Mouse (Mus musculus) hindbrain, embryonic 14.5 days (tissue): ENCODE data around the gene Fut7. TPM values are rescaled to one million over a fixed set of nuclear protein-coding genes. Genes with fewer than 3 reads are reported as not detected.

ENCODE experiments used
- ATAC-seq: fragments of 200-750 bp; cut with Nextera tagmentation; 2 replicates; pipeline ENCODE4 v1.8.0; 2017; ENCODE audit warnings: moderate number of reproducible peaks, mild to moderate bottlenecking, moderate TSS enrichment, moderate library complexity; ENCODE audit not compliant: low FRiP score
- DNase-seq: peaks from one replicate; pipeline ENCODE4 v3.0.0-alpha.2; 2015; ENCODE audit warnings: low spot score
- H3K27ac ChIP-seq: fragments of 300-500 bp; sonication (generic); 2 replicates; pipeline ENCODE4 v1.5.1; 2014; ENCODE audit warnings: mild to moderate bottlenecking, moderate library complexity
- H3K27me3 ChIP-seq: fragments of 300-500 bp; sonication (generic); 2 replicates; pipeline ENCODE4 v1.6.1; 2014; ENCODE audit warnings: mild to moderate bottlenecking, low read length, mixed read lengths; ENCODE audit not compliant: control insufficient read depth, insufficient read depth
- H3K36me3 ChIP-seq: fragments of 300-500 bp; sonication (generic); replicated peaks from 2 replicates; pipeline ENCODE4 v1.6.1; 2014; ENCODE audit not compliant: control insufficient read depth, insufficient read depth
- H3K4me1 ChIP-seq: fragments of 300-500 bp; sonication (generic); replicated peaks from 2 replicates; pipeline ENCODE4 v1.6.1; 2014; ENCODE audit warnings: antibody characterized with exemption, low read length, mixed read lengths; ENCODE audit not compliant: control insufficient read depth, insufficient read depth
- H3K4me2 ChIP-seq: fragments of 300-500 bp; sonication (generic); replicated peaks from 2 replicates; pipeline ENCODE4 v1.6.1; 2014; ENCODE audit warnings: mild to moderate bottlenecking, moderate library complexity
- H3K4me3 ChIP-seq: fragments of 300-500 bp; sonication (generic); replicated peaks from 2 replicates; pipeline ENCODE4 v1.5.1; 2014; ENCODE audit warnings: mild to moderate bottlenecking, low read length
- H3K9ac ChIP-seq: fragments of 300-500 bp; sonication (generic); 2 replicates; pipeline ENCODE4 v1.6.1; 2014
- H3K9me3 ChIP-seq: fragments of 300-500 bp; sonication (generic); 2 replicates; pipeline ENCODE4 v1.6.1; 2016; ENCODE audit warnings: low read length; ENCODE audit not compliant: control insufficient read depth
- WGBS: fragments of 180-500 bp; shearing (Covaris S2); extraction: QIAGEN DNeasy Blood & Tissue Kit; methylation state at CpG from one replicate; pipeline ENCODE4 v1.1.7; 2014; 5-methylcytosine and 5-hydroxymethylcytosine counted together
- polyA plus RNA-seq: library from polyadenylated mRNA; unstranded; fragments of >200 nt; fragmentation: Nextera tagmentation; extraction: Ambion mirVana; gene quantifications from 2 replicates; pipeline ENCODE4 v1.2.1, GENCODE M21; 2014

The Fut7 gene
- polyA plus RNA-seq, 1 experiment from 2014 or later: 0.37 TPM

DNA sequence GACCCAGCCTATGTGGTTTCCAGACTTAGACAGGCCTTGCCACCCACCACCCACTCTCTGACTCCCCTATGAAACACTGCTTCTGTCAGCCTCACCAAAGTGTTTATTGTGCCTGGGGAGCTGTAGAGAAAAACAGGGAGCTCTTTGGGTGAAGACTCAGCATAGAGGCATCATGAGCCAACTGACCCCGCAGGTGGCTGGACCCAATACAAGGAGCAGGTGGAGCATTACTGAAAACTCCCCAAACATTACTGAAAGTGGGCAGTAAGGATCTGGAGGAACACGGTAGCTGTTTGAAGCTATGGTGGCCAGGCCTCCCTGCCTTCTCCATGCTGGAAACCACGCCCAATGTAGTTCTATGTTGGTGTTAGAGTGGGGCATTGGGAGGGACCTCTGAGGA lies 40.6 kb downstream of the Fut7 start:
- Histone ChIP-seq H3K27ac (no peak overlapping the region), H3K36me3 (peaks cover 7% of the 10 kb centered on the region; the same call in 1 of the 2 replicates), H3K9me3 (no peaks in the 10 kb centered on the region), H3K4me3 (no peak overlapping the region), H3K9ac (no peak overlapping the region), H3K4me2 (no peak overlapping the region), H3K4me1 (peaks cover 20% of the 10 kb centered on the region), H3K27me3 (no peaks in the 10 kb centered on the region)
- WGBS: 85% methylated on average over 3 of the region's 3 CpGs
- DNase-seq: no peak
- ATAC-seq: no peak

DNA sequence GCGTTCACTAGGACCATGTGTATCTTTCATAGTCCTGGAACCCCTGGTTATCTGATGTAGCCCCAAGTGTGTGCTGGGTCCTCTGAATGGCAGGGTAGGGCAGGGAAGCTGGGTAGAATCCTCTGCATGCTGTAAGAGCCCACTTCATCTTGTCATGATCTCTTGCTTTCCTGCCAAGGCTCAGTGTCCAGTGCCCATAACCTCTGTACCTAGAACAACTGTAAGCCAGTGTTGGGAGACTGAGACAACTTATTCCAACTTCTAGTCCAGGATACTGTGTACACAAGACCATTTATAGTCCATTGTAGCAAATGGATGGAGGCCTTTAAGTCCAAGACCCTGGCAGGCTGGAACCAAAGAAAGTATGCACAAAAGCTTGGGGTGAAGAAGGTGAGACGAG lies 42.2 kb downstream of the Fut7 start:
- H3K36me3 ChIP-seq: no peaks in the 10 kb centered on the region
- WGBS: 92% methylated on average over 2 of the region's 2 CpGs
- no peak overlapping the region for H3K4me2 ChIP-seq
- no peaks in the 10 kb centered on the region for H3K27me3 ChIP-seq
- peaks cover 9% of the 10 kb centered on the region for H3K4me1 ChIP-seq
- H3K9me3 ChIP-seq: no peaks in the 10 kb centered on the region
- no peak for DNase-seq
- ATAC-seq: no peak
- H3K9ac ChIP-seq: no peak overlapping the region
- H3K4me3 ChIP-seq: no peak overlapping the region
- H3K27ac ChIP-seq: no peak overlapping the region

GRCm38 (mm10) chr2:25465816-25466635 lies 43.0 kb downstream of the Fut7 start:
- H3K4me2 ChIP-seq: no peak overlapping the region
- DNase-seq (no peak), ATAC-seq (no peak)
- no peaks in the 10 kb centered on the region for H3K9me3 ChIP-seq
- WGBS: 54% methylated on average over 10 of the region's 10 CpGs
- H3K27ac ChIP-seq: no peak overlapping the region
- no peaks in the 10 kb centered on the region for H3K27me3 ChIP-seq
- H3K4me3 ChIP-seq: no peak overlapping the region
- H3K36me3 ChIP-seq: no peaks in the 10 kb centered on the region
- peaks cover 9% of the 10 kb centered on the region for H3K4me1 ChIP-seq
- H3K9ac ChIP-seq: no peak overlapping the region

GRCm38 (mm10) chr2:25467606-25468303 lies 44.7 kb downstream of the Fut7 start:
- Histone ChIP-seq H3K4me1 (peaks cover 5% of the 10 kb centered on the region; the same call in 1 of the 2 replicates), H3K9ac (no peak overlapping the region), H3K4me2 (no peak overlapping the region), H3K4me3 (no peak overlapping the region), H3K27ac (no peak overlapping the region), H3K36me3 (no peaks in the 10 kb centered on the region), H3K9me3 (no peaks in the 10 kb centered on the region), H3K27me3 (no peaks in the 10 kb centered on the region)
- WGBS: 77% methylated on average over 14 of the region's 14 CpGs
- no peak for ATAC-seq
- no peak for DNase-seq

- peaks cover 5% of the 10 kb centered on the region; the same call in 1 of the 2 replicates for H3K4me1 ChIP-seq
- ATAC-seq: peak; percentile 63; the same call in 1 of the 2 replicates
- no peaks in the 10 kb centered on the region for H3K36me3 ChIP-seq
- 67% methylated on average over 10 of the region's 10 CpGs for WGBS
- no peaks in the 10 kb centered on the region for H3K9me3 ChIP-seq
- H3K27ac ChIP-seq: peak overlapping the region; percentile 59
- DNase-seq: peak; percentile 68
- no peak overlapping the region for H3K9ac ChIP-seq
- H3K4me3 ChIP-seq: no peak overlapping the region
- H3K4me2 ChIP-seq: no peak overlapping the region
- no peaks in the 10 kb centered on the region for H3K27me3 ChIP-seq
Measured at GRCm38 (mm10) chr2:25468962-25469915, 46.2 kb downstream of the Fut7 start.

- no peak within 1 kb of the TSS for H3K4me2 ChIP-seq
- H3K27ac ChIP-seq: peak within 1 kb of the TSS; percentile 59
- H3K36me3 ChIP-seq: no peaks in the 10 kb centered on the region
- H3K27me3 ChIP-seq: no peaks in the 10 kb centered on the region
- H3K9ac ChIP-seq: no peak within 1 kb of the TSS
- ATAC-seq (no peak), DNase-seq (no peak)
- H3K4me1 ChIP-seq: peaks cover 5% of the 10 kb centered on the region; the same call in 1 of the 2 replicates
- H3K4me3 ChIP-seq: no peak within 1 kb of the TSS
- no peaks in the 10 kb centered on the region for H3K9me3 ChIP-seq
- WGBS: 65% methylated on average over 6 of the region's 6 CpGs
Measured at GRCm38 (mm10) chr2:25469969-25470368, 46.9 kb downstream of the Fut7 start, which contains the start of gene Ptgds. Ptgds (minus strand) TSS chr2:25470046.

- Histone ChIP-seq H3K27me3 (no peaks in the 10 kb centered on the region), H3K9ac (no peak overlapping the region), H3K9me3 (no peaks in the 10 kb centered on the region), H3K4me3 (no peak overlapping the region), H3K4me1 (peaks cover 5% of the 10 kb centered on the region; the same call in 1 of the 2 replicates), H3K36me3 (no peaks in the 10 kb centered on the region), H3K4me2 (no peak overlapping the region), H3K27ac (no peak overlapping the region)
- ATAC-seq: no peak
- no peak for DNase-seq
- WGBS: 89% methylated on average over 2 of the region's 2 CpGs
Measured at GRCm38 (mm10) chr2:25472550-25472949, 49.5 kb downstream of the Fut7 start.
